Mouse (Mus musculus) cerebellum, adult 11-12 months (tissue): ENCODE measurements around the gene Ccdc159.

Experiments used
- DNase-seq: peaks from one replicate; pipeline ENCODE4 v3.0.0; 2022

Ccdc159 gene

GRCm38 (mm10) chr9:21935466-21936131 is 8.3 kb downstream of the Ccdc159 start:
- DNase-seq: peak; percentile 59

- DNase-seq: peak; percentile 100
Observed at GRCm38 (mm10) chr9:21936692-21937570, 9.7 kb downstream of the Ccdc159 start, which contains the start of gene Plppr2. TSS of gene Plppr2 (plus strand) at chr9:21937033.

GRCm38 (mm10) chr9:21937711-21938175 is 10.5 kb downstream of the Ccdc159 start:
- no peak for DNase-seq

GRCm38 (mm10) chr9:21938234-21938855 is 11.1 kb downstream of the Ccdc159 start:
- peak; percentile 57 for DNase-seq

- DNase-seq: no peak
Observed at GRCm38 (mm10) chr9:21943046-21943445, 15.8 kb downstream of the Ccdc159 start.

GRCm38 (mm10) chr9:21943638-21944037 is 16.4 kb downstream of the Ccdc159 start:
- no peak for DNase-seq

GRCm38 (mm10) chr9:21944267-21944666 is 17.0 kb downstream of the Ccdc159 start:
- DNase-seq: no peak

GRCm38 (mm10) chr9:21947540-21948130 is 20.4 kb downstream of the Ccdc159 start:
- peak; percentile 45 for DNase-seq

GRCm38 (mm10) chr9:21948146-21948545 is 20.9 kb downstream of the Ccdc159 start:
- no peak for DNase-seq

- DNase-seq: no peak
Observed at GRCm38 (mm10) chr9:21948790-21949189, 21.5 kb downstream of the Ccdc159 start.

- no peak for DNase-seq
Observed at GRCm38 (mm10) chr9:21950322-21950721, 23.1 kb downstream of the Ccdc159 start.

- DNase-seq: no peak
Observed at GRCm38 (mm10) chr9:21951977-21952376, 24.7 kb downstream of the Ccdc159 start.

- DNase-seq: no peak
Observed at GRCm38 (mm10) chr9:21953600-21953999, 26.3 kb downstream of the Ccdc159 start.

- peak; percentile 53 for DNase-seq
Observed at GRCm38 (mm10) chr9:21954635-21955034, 27.4 kb downstream of the Ccdc159 start.

- DNase-seq: no peak
Observed at GRCm38 (mm10) chr9:21955225-21955569, 27.9 kb downstream of the Ccdc159 start.

- DNase-seq: peak; percentile 98
Observed at GRCm38 (mm10) chr9:21955570-21956281, 28.5 kb downstream of the Ccdc159 start, which contains the start of gene Swsap1. TSS of gene Swsap1 (plus strand) at chr9:21955755.

GRCm38 (mm10) chr9:21958372-21958771 is 31.1 kb downstream of the Ccdc159 start:
- DNase-seq: peak; percentile 44

- peak; percentile 53 for DNase-seq
Observed at GRCm38 (mm10) chr9:21959244-21959643, 32.0 kb downstream of the Ccdc159 start.

- DNase-seq: no peak
Observed at GRCm38 (mm10) chr9:21960135-21960534, 32.9 kb downstream of the Ccdc159 start.

- no peak for DNase-seq
Observed at GRCm38 (mm10) chr9:21960558-21961208, 33.4 kb downstream of the Ccdc159 start.

GRCm38 (mm10) chr9:21961366-21961980 is 34.2 kb downstream of the Ccdc159 start:
- no peak for DNase-seq
